Mouse (Mus musculus): Measurements from ENCODE around the gene C1qbp.

The C1qbp gene

GRCm38 (mm10) chr11:70975193-70975592, 7.6 kb downstream of the C1qbp start:
- in situ Hi-C loops (cut with MboI; ENCODE audit: low sequenced_read_pairs), result no loop called here

DNA sequence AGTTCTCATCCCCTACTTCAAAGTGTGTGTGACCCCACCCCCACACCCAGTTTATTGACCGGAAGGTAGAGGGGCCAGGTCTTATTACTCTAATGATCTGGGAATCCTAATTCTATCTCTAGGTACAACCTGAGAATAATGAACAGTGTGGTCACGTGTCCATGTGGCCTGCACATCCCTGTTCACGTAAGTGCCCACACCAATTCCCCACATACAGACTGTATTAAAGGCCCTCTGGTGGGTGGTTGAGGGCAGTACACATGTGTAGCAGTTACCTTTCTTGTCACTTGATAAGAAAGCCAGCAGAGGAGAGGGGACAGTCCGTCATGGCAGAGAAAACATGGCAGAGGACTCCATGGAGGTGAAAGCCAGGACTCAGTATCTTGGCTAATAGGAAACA, 8.9 kb downstream of the C1qbp start:
- in situ Hi-C loops (cut with MboI; ENCODE audit: low sequenced_read_pairs), result no loop called here

GRCm38 (mm10) chr11:70972586-70972985, 10.2 kb downstream of the C1qbp start:
- in situ Hi-C loops (cut with MboI; ENCODE audit: low sequenced_read_pairs), result no loop called here

- in situ Hi-C loops (cut with MboI; ENCODE audit: low sequenced_read_pairs), result no loop called here
These were observed 12.0 kb downstream of the C1qbp start for GRCm38 (mm10) chr11:70970560-70971540.

DNA sequence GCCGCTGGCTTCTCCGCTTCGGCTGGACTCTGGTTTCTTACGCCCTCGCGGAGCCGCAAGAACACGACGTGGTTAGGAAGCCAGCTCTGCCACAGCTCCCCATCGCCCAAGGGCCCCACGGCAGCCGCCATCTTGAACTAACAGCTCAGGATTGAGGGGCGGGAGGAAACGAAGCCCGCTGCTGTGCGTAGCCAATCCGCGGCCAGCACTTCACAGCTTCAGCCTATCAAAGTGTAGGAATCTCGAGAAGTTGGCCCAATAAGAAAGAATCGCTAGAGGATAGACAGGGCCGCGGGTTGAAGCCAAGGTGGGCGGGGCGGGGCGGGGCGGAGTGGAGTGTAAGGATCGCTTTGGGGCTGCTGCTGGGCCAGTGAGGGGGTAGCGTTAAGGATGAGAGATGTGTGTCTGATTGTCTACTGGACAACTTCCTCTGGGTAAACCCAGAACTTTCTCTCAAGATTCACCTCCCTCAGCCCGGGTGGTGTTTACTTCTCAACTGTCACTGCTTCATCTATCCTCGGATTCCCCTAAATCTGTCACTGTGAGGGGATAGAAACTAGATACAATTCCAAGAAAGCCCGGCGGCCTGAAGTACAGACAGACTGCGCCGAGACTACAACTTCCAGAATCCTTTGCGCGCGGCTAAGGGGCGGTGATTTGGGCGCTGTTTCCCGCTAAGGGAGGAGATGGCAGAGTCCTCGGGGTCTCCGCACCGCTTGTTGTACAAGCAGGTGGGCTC, 12.8 kb downstream of the C1qbp start, which contains the start of the genes Nup88 and Rpain:
Gene Nup88 (minus strand): TSS at position 153 of the 739 bp plus-strand sequence.
Gene Rpain (plus strand): TSS at position 393 of the 739 bp plus-strand sequence.
- in situ Hi-C loops (cut with MboI; ENCODE audit: low sequenced_read_pairs), result no loop called here

DNA sequence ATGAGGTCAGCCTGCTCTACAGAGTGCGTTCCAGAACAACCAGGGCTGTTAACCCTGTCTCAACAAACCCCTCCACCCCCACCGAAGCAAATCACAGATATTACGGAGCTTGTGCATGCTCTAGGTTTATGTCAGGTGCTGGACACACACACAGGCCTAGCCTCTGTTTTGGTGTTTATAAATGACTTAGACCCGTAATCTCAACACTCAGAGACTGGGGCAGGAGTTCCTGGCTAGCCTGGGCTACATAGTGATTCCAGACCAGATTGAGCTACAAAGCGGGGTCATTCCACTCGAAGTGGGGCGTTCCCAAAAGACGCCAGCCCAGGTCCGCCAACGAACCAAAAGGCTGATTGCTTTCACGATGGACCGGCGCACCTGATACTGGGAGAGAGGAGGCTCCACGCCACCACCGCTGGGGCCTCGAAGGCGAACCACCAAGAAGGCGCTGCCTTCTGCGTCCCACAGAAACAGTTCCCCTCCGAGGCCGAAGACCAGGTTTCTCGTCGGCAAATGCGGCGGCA, 13.5 kb downstream of the C1qbp start:
- in situ Hi-C loops (cut with MboI; ENCODE audit: low sequenced_read_pairs), result no loop called here

- in situ Hi-C loops (cut with MboI; ENCODE audit: low sequenced_read_pairs), result no loop called here
These were observed 18.5 kb downstream of the C1qbp start for GRCm38 (mm10) chr11:70964222-70964907.

- in situ Hi-C loops (cut with MboI; ENCODE audit: low sequenced_read_pairs), result no loop called here
These were observed 21.9 kb downstream of the C1qbp start for GRCm38 (mm10) chr11:70960786-70961554.

DNA sequence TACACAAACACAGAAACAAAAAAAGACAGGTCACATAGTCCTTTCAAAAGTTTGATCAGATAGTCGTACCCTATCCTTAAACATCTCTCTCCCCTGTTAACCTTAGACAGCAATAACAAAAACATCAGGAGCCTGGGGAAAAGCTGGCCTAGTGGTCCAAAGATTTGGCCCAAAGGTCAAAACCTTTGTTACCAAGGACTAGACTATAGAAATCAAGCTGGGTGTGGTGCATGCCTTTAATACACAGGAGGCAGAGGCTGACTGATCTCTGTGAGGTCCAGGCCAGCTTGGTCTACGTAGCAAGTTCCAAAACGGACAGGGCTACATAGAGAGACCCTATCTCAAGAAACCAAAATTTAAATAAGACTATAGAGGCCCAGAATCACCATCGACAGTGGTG, 28.1 kb downstream of the C1qbp start:
- in situ Hi-C loops (cut with MboI; ENCODE audit: low sequenced_read_pairs), result no loop called here

GRCm38 (mm10) chr11:70944935-70945817, 37.6 kb downstream of the C1qbp start:
- in situ Hi-C loops (cut with MboI; ENCODE audit: low sequenced_read_pairs), result no loop called here

DNA sequence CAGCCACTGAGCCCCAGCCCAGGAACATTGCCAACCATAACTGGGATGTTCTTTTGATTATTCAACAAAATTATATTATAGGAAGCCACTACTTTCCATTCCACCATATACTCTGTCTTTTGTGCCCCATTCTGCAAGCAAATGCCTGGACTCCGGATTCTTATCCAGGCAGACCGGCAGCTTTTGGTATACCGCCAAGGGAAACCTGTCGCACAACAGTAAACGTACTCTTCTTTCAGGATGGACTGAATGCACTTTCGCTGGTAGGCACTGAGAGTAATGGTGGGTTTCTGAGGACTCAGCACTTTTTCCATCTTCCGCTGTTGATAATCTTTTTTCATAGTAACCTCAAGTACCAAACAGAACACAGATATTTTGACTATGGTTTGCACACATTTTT, 39.2 kb downstream of the C1qbp start:
- in situ Hi-C loops (cut with MboI; ENCODE audit: low sequenced_read_pairs), result no loop called here

DNA sequence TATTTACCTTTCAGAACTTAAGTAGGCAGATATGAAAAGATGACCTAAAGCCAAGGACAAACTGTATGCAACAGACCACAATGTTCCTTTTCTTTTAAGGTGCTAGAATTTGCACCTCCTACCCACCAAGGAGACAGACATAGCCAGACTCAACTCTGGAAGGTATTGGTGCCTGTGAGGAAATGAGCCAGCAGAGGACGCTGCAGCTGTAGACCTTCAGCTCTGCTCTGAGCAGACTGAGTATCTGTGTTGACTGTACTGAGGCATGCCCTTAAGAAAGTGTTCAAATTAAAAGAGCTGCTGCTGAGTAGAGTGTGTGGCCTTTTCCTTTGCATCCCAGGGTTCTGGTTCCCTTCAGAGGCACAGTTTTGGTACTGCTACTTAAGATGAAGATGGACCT, 40.2 kb downstream of the C1qbp start:
- in situ Hi-C loops (cut with MboI; ENCODE audit: low sequenced_read_pairs), result no loop called here

DNA sequence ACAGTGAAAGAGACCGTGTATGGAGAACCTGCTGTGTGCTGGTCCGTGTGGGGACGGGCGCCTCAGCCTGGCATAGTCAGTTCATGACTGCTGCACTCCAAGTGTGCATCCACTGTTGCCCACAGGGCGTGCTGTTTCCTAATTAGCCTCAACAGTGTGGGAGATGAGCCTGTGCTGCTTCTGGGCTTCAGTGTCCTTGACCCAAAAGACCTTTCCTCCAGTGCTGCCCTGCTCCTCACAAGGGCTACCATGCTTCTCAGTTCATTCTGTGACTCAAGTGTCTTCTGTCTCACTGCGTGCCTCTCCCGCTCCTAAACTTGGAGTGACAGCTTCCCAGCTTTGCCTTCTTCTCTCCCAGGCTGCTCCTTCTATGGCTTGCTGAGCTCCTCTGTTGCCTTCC, 47.5 kb downstream of the C1qbp start:
- in situ Hi-C loops (cut with MboI; ENCODE audit: low sequenced_read_pairs), result no loop called here

DNA sequence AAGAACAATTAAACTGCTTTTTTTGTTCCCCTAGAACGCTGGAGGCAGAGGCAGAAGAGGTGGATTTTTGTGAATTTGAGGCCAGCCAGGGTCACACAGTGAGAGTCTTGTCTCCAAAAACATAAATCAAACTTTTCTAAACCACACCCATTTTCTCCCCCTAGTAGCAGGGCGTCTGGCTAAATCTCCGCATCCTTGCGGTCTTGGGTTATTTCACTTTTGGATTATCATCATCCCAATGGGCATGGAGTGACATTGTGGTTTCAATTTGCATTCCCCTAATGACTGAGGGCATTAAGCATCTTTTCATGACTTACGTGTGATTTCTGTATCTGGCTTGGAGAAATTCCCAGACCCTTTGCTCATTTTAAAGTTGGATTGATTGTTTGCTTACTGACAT, 51.4 kb downstream of the C1qbp start:
- in situ Hi-C loops (cut with MboI; ENCODE audit: low sequenced_read_pairs), result no loop called here

Data from CH12F3 (cell line).